Mouse (Mus musculus): Measurements from ENCODE around the gene Ccdc106.
"Not testable (repeated sequence)": the region's sequence is repeated elsewhere in the genome, so short reads cannot be mapped to it uniquely, and the experiment has no call there.

The Ccdc106 gene

GRCm38 (mm10) chr7:5020000-5020681 is at the start of gene Ccdc106, which contains the start of gene Zfp865:
Gene Ccdc106 (plus strand): TSS chr7:5020553.
Gene Zfp865 (plus strand): TSS chr7:5020376.
- DNase-seq: peak; percentile 99

DNA sequence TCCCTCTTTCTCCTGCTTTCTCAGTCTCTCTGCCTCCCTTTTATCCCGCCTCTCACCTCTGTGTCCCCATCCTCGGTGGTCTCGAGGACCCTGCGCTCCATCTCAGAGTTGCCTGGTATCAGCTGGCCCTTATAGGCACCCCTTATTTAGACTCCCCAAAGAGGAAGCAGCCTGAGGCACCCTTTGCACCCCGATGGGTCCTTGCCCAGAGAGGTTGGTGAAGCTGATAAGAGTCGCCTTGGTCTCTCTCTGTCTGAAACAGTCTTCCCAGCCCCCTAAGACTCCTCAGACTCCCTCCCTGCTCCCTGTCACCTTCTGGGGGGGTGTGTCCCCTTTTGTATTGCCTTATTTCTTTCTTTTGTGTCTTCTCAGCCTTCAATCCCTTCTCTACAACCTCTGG is 49.3 kb upstream of the Ccdc106 start, which contains the start of gene Sbk3:
TSS of gene Sbk3 (minus strand) at position 101 of the 400 bp plus-strand sequence.
- no peak for DNase-seq

- no peak for DNase-seq
These were observed 48.6 kb upstream of the Ccdc106 start for GRCm38 (mm10) chr7:4971710-4972109.

GRCm38 (mm10) chr7:4972321-4973047 is 47.9 kb upstream of the Ccdc106 start:
- DNase-seq: no peak

- no peak for DNase-seq
These were observed 44.9 kb upstream of the Ccdc106 start for GRCm38 (mm10) chr7:4975455-4975854.

GRCm38 (mm10) chr7:4976832-4977231 is 43.5 kb upstream of the Ccdc106 start:
- DNase-seq: no peak

GRCm38 (mm10) chr7:4988250-4988649 is 32.1 kb upstream of the Ccdc106 start:
- DNase-seq: no peak

- no peak for DNase-seq
These were observed 26.9 kb upstream of the Ccdc106 start for GRCm38 (mm10) chr7:4993347-4993998.

GRCm38 (mm10) chr7:4993999-4994788 is 26.2 kb upstream of the Ccdc106 start:
- no peak for DNase-seq

- DNase-seq: no peak
These were observed 24.9 kb upstream of the Ccdc106 start for GRCm38 (mm10) chr7:4995268-4996002.

DNA sequence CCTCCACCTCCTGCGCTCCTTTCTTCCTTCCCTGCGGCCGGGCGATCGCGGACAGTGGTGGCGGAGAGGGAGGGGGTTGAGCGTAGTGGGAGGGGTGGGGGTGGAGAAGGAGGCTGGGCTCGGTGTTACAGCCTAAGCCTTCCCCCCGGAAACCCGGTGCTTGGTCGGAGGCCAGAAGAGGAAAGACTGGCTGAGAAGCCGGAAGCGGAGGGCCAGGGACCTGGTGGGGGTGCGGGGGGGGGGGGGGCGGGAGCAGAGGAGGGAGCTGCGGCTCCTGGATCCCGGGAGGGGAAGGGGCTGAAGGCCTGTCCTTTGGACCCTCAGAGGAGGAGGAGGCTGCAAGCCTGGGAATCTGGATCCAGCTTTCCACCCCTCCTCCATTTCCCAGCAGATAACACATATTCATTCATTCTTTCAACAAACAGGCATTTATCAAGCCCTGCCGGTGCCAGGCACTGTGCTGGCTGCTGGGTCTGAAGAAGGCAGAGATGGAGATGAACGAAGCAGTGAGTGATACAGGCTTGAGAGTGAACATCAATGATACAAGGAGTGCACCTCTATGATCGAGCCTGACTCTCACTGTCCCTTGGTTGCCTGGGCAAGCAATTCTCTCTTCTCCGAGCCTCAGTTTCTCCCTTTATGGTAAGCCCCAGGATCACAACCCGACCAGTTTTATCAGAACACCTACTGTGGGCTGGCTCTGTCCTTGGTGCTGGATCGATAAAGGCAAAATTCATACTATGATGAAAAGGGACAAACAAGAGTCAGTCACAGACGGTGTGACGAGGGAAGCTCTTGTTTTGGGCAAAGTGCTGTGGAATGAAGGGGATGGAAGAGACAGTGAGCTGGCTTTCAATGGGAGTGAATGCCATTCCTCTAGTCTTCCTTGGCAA is 24.1 kb upstream of the Ccdc106 start, which contains the start of gene Zfp579:
TSS of gene Zfp579 (minus strand) at position 156 of the 893 bp plus-strand sequence.
- peak; percentile 86 to 93 for DNase-seq

DNA sequence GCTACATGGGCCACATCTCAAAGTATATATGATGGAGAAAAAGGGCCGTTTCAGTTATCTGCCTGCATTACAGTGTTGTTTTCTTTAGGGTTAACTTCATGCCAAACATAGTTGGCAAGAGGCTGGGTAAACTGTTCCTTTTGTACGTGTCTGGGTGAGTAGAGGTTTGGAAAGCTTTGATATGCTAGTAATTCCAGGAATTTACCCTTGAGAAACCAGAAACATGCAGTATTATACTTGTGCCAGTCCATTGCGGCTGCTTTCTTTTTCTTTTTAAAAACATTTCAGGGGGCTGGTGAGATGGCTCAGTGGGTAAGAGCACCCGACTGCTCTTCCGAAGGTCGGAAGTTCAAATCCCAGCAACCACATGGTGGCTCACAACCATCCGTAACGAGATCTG is 23.4 kb upstream of the Ccdc106 start:
- no peak for DNase-seq

DNA sequence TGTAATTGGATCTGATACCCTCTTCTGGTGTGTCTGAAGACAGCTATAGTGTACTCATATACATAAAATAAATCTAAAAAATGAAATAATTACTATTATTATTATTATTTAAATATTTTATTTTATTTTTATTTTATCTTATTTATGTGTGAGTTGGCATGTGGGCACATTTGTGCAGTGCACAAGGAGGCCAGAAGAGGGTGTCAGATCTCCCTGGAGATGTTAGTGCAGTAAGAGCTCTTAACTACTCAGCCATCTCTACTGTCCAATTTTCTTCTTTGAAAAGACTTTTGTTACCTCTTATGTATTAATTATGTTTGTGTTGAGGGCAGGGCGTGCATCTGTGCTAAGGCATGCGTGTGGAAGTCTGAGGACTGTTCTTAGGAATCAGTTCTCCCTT is 20.5 kb upstream of the Ccdc106 start:
- peak in 1 of 2 experiments; percentile 55 for DNase-seq

- DNase-seq: not testable (repeated sequence)
These were observed 17.5 kb upstream of the Ccdc106 start for GRCm38 (mm10) chr7:5002876-5003275.

DNA sequence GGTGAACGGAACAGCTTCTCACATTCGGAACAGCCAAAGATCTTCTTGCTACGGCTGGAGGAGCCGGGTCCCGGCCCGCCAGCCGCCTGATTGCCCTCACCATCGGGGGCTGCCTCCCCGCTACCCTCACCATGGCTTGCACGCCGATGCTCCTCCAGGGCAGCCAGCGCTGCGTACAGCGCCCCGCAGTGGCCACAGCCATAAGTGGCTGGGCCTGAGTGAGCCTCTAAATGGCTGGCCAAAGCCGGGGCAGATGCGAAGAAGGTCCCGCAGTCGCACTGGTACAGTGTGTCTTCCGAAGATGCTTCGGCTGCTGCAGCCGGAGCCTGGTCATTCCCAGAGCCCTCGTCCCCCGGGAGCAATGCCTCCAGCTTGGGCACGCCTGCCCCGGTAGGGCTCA is 12.1 kb upstream of the Ccdc106 start:
- no peak for DNase-seq

GRCm38 (mm10) chr7:5012681-5013513 is 7.5 kb upstream of the Ccdc106 start:
- DNase-seq: no peak

DNA sequence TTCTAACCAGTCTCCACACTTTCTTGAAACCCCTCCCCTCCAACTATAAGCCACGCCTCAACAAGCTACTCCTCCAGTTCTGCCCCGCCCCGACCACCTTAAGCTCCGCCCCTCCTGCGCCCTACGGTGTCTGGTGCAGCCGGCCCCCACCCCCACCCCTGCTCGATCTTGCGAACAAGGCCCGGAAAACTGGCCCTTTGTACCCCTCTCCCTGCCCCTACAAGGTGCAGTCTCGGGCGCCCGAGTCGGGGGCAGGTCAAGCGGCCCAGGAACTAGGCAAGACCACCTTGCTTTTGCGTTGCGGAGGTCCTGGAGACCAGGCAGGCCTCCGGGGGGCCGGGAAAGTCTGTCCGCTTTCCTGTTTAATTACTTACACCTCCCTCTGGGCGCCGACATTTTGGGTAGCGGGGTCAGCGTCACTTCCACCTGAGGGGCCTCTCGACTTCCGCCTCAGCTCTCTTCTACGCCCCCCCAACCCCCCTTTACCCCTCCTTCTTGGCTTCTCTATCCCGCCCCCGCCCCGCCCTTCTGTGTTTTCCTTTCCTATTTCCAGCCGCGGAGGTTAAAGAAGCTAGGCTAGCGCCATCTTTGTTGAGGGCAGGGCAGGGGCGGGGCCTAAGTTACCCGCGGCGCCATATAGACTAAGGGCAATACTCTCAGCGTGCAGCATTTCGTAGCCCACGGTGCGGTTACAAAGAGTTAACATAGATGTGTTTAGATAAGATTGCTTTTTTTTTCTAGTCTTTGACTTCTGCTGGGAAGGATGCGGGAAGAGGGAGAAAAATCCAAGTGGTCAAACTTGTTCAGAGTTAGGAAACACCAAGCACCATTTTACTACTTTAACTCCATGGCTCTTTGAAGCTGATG is 5.9 kb upstream of the Ccdc106 start, which contains the start of the genes Zfp524 and Fiz1:
TSS of gene Zfp524 (plus strand) at position 165 of the 867 bp plus-strand sequence.
TSS of gene Fiz1 (minus strand) at position 447 of the 867 bp plus-strand sequence.
- DNase-seq: peak; percentile 97 to 99

DNA sequence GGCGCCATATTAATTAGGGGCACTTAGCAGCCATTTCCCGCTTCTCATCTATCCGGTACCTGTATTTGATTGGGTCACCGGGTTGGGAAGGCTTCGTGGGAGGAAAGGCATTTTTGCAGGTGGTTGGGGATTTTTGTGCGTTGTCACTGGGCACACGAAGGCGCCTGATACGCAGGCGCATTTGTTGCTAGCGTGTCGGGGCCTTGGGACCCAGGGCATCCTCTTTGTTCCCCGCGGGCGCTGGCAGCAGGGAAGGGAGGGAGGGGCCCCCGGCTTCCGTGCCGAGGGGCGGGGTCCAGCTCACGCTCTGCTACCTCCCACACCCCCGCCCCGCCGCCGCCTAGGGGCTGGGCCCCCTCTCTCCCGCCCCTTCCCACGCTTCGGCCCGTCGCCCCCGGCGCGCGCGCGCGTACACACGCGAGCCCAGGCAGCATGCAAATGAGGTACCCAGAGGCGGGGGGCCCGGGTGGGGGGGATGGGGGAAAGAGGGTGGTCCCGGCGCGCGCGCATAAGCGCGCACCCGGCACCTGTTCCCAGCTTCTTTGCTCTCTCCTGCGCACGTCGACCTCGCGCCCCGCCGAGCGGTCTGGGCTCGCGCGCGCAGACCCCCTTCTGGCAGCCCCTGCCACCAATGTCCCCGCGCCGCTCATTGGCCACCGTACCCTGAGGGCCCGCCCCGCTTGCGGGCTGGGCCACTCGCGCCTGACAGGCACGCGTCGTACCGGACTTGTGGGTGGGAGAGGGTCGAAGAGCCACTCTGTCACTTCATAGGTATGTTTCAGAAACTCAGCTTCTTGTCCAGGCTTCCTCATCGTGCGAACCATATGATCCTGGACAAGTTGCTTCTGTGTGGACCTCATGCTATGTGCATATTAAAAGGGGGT is 5.0 kb upstream of the Ccdc106 start, which contains the start of gene Gm44973:
TSS of gene Gm44973 (plus strand) at position 379 of the 884 bp plus-strand sequence.
- peak; percentile 93 to 94 for DNase-seq

All from kidney, adult 8-10 months (tissue).